In genomic region chr17:65726274-65726673, GRCm38 (mm10) we compare ENCODE assay signal across 9 mouse cellular contexts. TPM values are rescaled to one million over a fixed set of nuclear protein-coding genes. Genes with fewer than 3 reads are reported as not detected.
DNase-seq lines count a peak whose midpoint lies in the region; ATAC-seq and TF ChIP-seq lines count a peak whose summit lies in the region.
"Had no signal": no experiment of that assay in that cellular context is flagged by ENCODE, and none has a peak within 500 bp of the region (broad histone marks: within the 10 kb centered on the region; RNA-seq: fewer than 3 reads in every experiment).

No protein-coding gene starts in this region.

- peaks cover 23% of the 10 kb centered on the region for H3K4me1 ChIP-seq in thymus, adult 2 months (replicated peaks; ENCODE audit: control insufficient read depth, insufficient read depth, low read length)
- H3K4me1 ChIP-seq in liver, embryonic 14.5 days (replicated peaks; ENCODE audit: control insufficient read depth in 2 of 2, insufficient read depth in 2 of 2, low read length in 1 of 2), result 0 out of 4 replicates have a peak, but pooled peaks cover 0 to 3% of the 10 kb centered on the region in 2 experiments

- WGBS in thymus, adult 2 months, result 89% methylated on average over 6 of the region's 6 CpGs
- WGBS in liver, embryonic 14.5 days (ENCODE audit: insufficient replicate concordance), result 74% methylated on average over 6 of the region's 6 CpGs

- TF ChIP-seq EP300 in liver, embryonic 14.5 days (IDR thresholded peaks at IDR 0.05; ENCODE audit: low read depth), result no peak

- no peak for TF ChIP-seq POLR2A in thymus, adult 2 months (IDR thresholded peaks at IDR 0.05; ENCODE audit: control insufficient read depth, extremely low read depth, insufficient read depth, low read length, poor library complexity)

- peak; percentile 13; the same call in 1 of the 2 replicates for ATAC-seq in frontal cortex, adult (ENCODE audit: low TSS enrichment)
- no peak for ATAC-seq in liver, embryonic 14.5 days (ENCODE audit: insufficient read depth)

- no peak overlapping the region for H3K9ac ChIP-seq in liver, embryonic 14.5 days (replicated peaks)

- H3K27me3 ChIP-seq in thymus, adult 2 months (ENCODE audit: control insufficient read depth, insufficient read depth, low read length), result no peaks in the 10 kb centered on the region
- no peaks in the 10 kb centered on the region for H3K27me3 ChIP-seq in liver, embryonic 14.5 days (ENCODE audit: control insufficient read depth, insufficient read depth, low read length)

- no peaks in the 10 kb centered on the region for H3K36me3 ChIP-seq in thymus, adult 2 months (ENCODE audit: control insufficient read depth, insufficient read depth, low read length)
- H3K36me3 ChIP-seq in liver, embryonic 14.5 days (replicated peaks; ENCODE audit: control insufficient read depth, insufficient read depth, low read depth), result no peaks in the 10 kb centered on the region

- no peak for TF ChIP-seq CTCF in thymus, adult 2 months (IDR thresholded peaks at IDR 0.05; ENCODE audit: borderline replicate concordance, control insufficient read depth, extremely low read depth, insufficient read depth, low read length, poor library complexity)
- TF ChIP-seq CTCF in liver, embryonic 14.5 days (IDR thresholded peaks at IDR 0.05; ENCODE audit: low read depth), result peak; percentile 59

- H3K9me3 ChIP-seq in liver, embryonic 14.5 days (ENCODE audit: control insufficient read depth, low read length), result no peaks in the 10 kb centered on the region

- H3K4me3 ChIP-seq in thymus, adult 2 months (ENCODE audit: control insufficient read depth, insufficient read depth, low read length), result no peak overlapping the region
- H3K4me3 ChIP-seq in liver, embryonic 14.5 days (ENCODE audit: insufficient read depth in 1 of 2, low read depth in 2 of 2, low read length in 2 of 2), result no peak overlapping the region

- no peak overlapping the region for H3K27ac ChIP-seq in thymus, adult 2 months (ENCODE audit: control insufficient read depth, insufficient read depth, low read length)
- H3K27ac ChIP-seq in liver, embryonic 14.5 days, result no peak overlapping the region

- no peak for DNase-seq in frontal cortex, postnatal 14 days (ENCODE audit: low spot score in 2 of 2)
- DNase-seq in thymus, adult 2 months, result peak; percentile 34
- DNase-seq in thymus, adult 18-20 months, result no peak
- DNase-seq in liver, embryonic 14.5 days (ENCODE audit: low read depth in 3 of 3, low spot score in 3 of 3), result no peak
- DNase-seq in adrenal gland, adult 8-10 months, result no peak
- DNase-seq in right cerebral cortex, postnatal 14 days, result no peak
- DNase-seq in layer of hippocampus, adult 9-10 months (ENCODE audit: low spot score), result no peak
- DNase-seq: kidney, postnatal 25 days had no signal

- H3K4me2 ChIP-seq in liver, embryonic 14.5 days (ENCODE audit: low read depth), result no peak overlapping the region

RNA-seq across cellular contexts. Expression of gene Rab31, which starts 46.3 kb away (rescaled TPM):
- 4.8 and 6.5 TPM in 2 replicates for polyA plus RNA-seq in thymus, adult 2 months (2012; rRNA removed)
- 2.0 and 2.7 TPM in 2 replicates for polyA plus RNA-seq in liver, embryonic 14.5 days (2012; rRNA removed)
- polyA plus RNA-seq in liver, embryonic 14.5 days (2014; fragmentation: Nextera tagmentation; extraction: Ambion mirVana), result 5.0 and 5.3 TPM in 2 replicates
- total RNA-seq in adrenal gland, adult 8-10 months (2022), result 10 to 100 TPM; 42.4 to 60.1 (median 50.4) TPM

RNA-seq across cellular contexts. Expression of gene Ppp4r1, which starts 56.1 kb away (rescaled TPM):
- 36.6 and 40.1 TPM in 2 replicates for polyA plus RNA-seq in thymus, adult 2 months (2012; rRNA removed)
- polyA plus RNA-seq in liver, embryonic 14.5 days (2012; rRNA removed), result 8.7 and 11.1 TPM in 2 replicates
- 6.7 and 8.0 TPM in 2 replicates for polyA plus RNA-seq in liver, embryonic 14.5 days (2014; fragmentation: Nextera tagmentation; extraction: Ambion mirVana)
- total RNA-seq in adrenal gland, adult 8-10 months (2022), result 10 to 100 TPM; 61.5 to 75.7 (median 67.7) TPM
